Mouse (Mus musculus): ENCODE measurements around the gene Sema6d.

DNA sequence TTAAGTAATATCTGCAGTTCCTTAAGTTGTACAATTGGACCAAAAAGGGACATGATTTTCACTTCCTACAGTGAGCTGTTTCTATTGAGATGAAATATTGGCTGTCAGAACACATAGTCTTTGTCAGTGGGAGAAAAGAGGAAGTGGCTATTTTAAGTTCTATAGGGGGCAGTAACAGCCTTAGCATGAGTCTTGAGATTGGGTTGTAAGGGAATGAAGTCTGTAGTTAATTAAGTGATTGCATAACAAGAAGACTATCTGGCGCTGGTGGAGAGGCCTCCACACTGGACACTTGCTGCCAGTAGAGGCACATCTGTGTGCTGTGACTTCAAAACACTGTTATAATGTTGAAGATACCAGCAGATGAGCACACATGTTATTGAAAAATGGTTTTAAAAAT lies 209.1 kb downstream of the Sema6d start:
- TF ChIP-seq CTCF (IDR thresholded peaks at IDR 0.05; ENCODE audit: control insufficient read depth, insufficient read depth, low read length) (no peak), POLR2A (IDR thresholded peaks at IDR 0.05; ENCODE audit: borderline replicate concordance, control insufficient read depth, low read depth, low read length) (no peak)
